Mouse (Mus musculus): Measurements from ENCODE around the gene Rhof. TPM values are rescaled to one million over a fixed set of nuclear protein-coding genes. Genes with fewer than 3 reads are reported as not detected.

Gene Rhof
- polyA plus RNA-seq, 2 experiments, result 1.8 to 2.5 TPM

DNA sequence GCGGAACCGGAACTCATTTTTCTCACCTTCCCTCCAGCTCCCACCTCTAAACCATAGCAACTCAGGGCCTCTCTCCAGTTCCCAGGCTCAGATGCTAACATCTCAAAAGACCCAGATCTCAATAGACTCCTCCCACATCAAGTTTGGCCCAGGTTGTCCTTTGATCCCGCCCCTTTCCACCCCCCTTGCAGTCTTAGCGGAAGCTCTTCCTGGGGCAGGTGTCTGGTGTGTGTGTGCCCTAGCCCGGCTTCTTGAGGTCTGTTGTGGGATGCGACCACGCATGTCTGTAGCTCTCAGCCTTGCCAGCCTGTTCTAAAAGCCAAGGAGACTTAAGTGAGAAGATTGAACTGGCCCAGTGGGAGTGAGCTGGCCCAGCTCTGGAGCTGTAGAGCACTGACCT, 18.1 kb upstream of the Rhof start:
- Histone ChIP-seq H3K9me3 (ENCODE audit: control insufficient read depth, low read length) (no peaks in the 10 kb centered on the region), H3K4me3 (ENCODE audit: insufficient read depth in 1 of 2, low read depth in 2 of 2, low read length in 2 of 2) (peak overlapping the region; percentile 55 to 71; a peak in 3 of 4 replicates), H3K36me3 (replicated peaks; ENCODE audit: control insufficient read depth, insufficient read depth, low read depth) (peaks cover 69% of the 10 kb centered on the region), H3K4me2 (ENCODE audit: low read depth) (peak overlapping the region; percentile 88), H3K9ac (replicated peaks) (peak overlapping the region; percentile 59), H3K27me3 (ENCODE audit: control insufficient read depth, insufficient read depth, low read length) (no peaks in the 10 kb centered on the region), H3K27ac (peak overlapping the region; percentile 56), H3K4me1 (replicated peaks; ENCODE audit: control insufficient read depth in 2 of 2, insufficient read depth in 2 of 2, low read length in 1 of 2) (peaks cover 15 to 24% of the 10 kb centered on the region in 2 experiments)
- WGBS (ENCODE audit: insufficient replicate concordance), result 22% methylated on average over 7 of the region's 7 CpGs
- ATAC-seq (ENCODE audit: insufficient read depth), result no peak
- TF ChIP-seq EP300 (IDR thresholded peaks at IDR 0.05; ENCODE audit: low read depth) (no peak), CTCF (IDR thresholded peaks at IDR 0.05; ENCODE audit: low read depth) (no peak)
- no peak for DNase-seq (ENCODE audit: low read depth in 3 of 3, low spot score in 3 of 3)

DNA sequence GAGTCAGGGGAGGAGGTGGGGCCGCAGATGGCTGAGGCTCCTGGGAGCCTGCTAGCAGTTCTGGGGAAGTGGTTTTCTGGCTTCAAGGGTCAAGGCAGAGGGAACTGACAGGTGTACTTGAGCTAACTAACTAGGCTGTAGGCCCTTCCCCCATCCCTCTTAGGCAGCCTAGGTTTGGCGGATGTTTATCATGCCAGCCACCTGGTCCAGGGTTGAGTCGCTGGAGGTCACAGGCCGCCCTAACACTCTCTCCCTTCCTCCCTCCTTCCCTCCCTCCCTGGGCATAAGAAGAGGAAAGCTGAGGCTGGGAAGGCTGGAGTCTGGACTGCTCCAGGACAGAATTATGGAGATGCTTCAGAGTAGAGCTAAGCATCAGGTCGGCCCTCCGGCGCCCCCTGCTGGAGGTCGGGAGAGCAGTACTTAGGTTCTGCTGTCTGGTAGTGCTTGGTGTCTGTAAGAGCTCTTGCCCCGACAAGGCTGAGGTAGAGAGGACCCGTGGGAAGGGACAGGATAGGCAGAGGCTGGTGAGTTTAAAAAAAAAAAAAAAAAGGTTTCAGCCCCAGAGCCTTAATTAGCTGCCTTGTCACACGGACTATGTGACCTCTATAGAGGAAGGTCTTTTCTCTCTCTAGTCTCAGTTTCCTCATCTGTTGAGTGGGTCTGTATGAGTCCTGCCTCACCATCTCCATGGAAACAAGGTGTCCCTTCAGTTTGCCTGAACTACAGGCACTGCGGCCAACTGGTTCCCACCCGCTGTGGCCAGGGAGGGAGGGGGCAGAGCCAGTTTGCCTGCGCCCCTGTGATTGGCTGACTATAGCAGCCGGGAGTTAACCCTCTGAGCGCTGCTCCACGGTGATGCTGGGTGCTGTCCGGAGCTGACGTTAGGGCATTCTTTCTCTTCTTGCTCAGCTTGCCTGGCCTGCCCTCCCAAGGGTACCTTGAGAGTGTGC, 17.2 kb upstream of the Rhof start:
- peak; percentile 83 for ATAC-seq (ENCODE audit: insufficient read depth)
- H3K4me1 ChIP-seq (replicated peaks; ENCODE audit: control insufficient read depth in 2 of 2, insufficient read depth in 2 of 2, low read length in 1 of 2), result peaks cover 18 to 31% of the 10 kb centered on the region in 2 experiments

DNA sequence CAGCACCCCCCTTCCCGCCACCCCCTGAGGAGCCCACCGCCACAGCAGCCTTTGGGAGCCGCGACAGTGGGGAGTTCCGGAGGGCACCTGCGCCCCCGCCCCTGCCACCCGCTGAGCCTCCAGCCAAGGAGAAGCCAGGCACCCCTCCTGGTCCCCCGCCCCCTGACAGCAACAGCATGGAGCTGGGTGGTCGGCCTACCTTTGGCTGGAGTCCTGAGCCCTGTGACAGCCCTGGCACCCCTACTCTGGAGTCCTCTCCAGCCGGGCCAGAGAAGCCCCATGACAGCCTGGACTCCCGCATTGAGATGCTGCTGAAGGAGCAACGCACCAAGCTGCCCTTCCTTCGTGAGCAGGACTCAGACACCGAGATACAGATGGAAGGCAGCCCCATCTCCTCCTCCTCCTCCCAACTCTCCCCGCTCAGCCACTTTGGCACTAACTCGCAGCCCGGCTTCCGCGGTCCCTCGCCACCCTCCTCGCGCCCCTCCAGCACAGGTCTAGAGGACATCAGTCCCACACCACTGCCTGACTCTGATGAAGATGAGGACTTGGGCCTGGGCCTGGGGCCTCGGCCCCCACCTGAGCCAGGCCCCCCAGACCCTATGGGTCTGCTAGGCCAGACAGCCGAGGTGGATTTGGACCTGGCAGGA, 15.7 kb upstream of the Rhof start:
- peaks cover 58% of the 10 kb centered on the region for H3K36me3 ChIP-seq (replicated peaks; ENCODE audit: control insufficient read depth, insufficient read depth, low read depth)
- no peak for DNase-seq (ENCODE audit: low read depth in 3 of 3, low spot score in 3 of 3)
- no peak overlapping the region for H3K4me2 ChIP-seq (ENCODE audit: low read depth)
- H3K9ac ChIP-seq (replicated peaks), result no peak overlapping the region
- H3K27ac ChIP-seq, result no peak overlapping the region
- H3K27me3 ChIP-seq (ENCODE audit: control insufficient read depth, insufficient read depth, low read length), result no peaks in the 10 kb centered on the region
- ATAC-seq (ENCODE audit: insufficient read depth), result no peak
- H3K9me3 ChIP-seq (ENCODE audit: control insufficient read depth, low read length), result no peaks in the 10 kb centered on the region
- TF ChIP-seq CTCF (IDR thresholded peaks at IDR 0.05; ENCODE audit: low read depth), result no peak
- no peak for TF ChIP-seq EP300 (IDR thresholded peaks at IDR 0.05; ENCODE audit: low read depth)
- H3K4me3 ChIP-seq (ENCODE audit: insufficient read depth in 1 of 2, low read depth in 2 of 2, low read length in 2 of 2), result no peak overlapping the region
- WGBS (ENCODE audit: insufficient replicate concordance), result 85% methylated on average over 25 of the region's 25 CpGs
- H3K4me1 ChIP-seq (replicated peaks; ENCODE audit: control insufficient read depth in 2 of 2, insufficient read depth in 2 of 2, low read length in 1 of 2), result peaks cover 25 to 38% of the 10 kb centered on the region in 2 experiments

More for the DNA sequence above, 17.2 kb upstream of the Rhof start:
- no peaks in the 10 kb centered on the region for H3K9me3 ChIP-seq (ENCODE audit: control insufficient read depth, low read length)
- peaks cover 71% of the 10 kb centered on the region for H3K36me3 ChIP-seq (replicated peaks; ENCODE audit: control insufficient read depth, insufficient read depth, low read depth)
- H3K9ac ChIP-seq (replicated peaks), result peak overlapping the region; percentile 59
- 6% methylated on average over 19 of the region's 19 CpGs for whole genome bisulfite sequencing (ENCODE audit: insufficient replicate concordance)
- peak overlapping the region; percentile 88 for H3K4me2 ChIP-seq (ENCODE audit: low read depth)
- TF ChIP-seq CTCF (IDR thresholded peaks at IDR 0.05; ENCODE audit: low read depth), result peak; percentile 97
- peak; percentile 62 for TF ChIP-seq EP300 (IDR thresholded peaks at IDR 0.05; ENCODE audit: low read depth)
- peak; percentile 72 to 82 (median 73) for DNase-seq (ENCODE audit: low read depth in 3 of 3, low spot score in 3 of 3)
- H3K27me3 ChIP-seq (ENCODE audit: control insufficient read depth, insufficient read depth, low read length), result no peaks in the 10 kb centered on the region
- peak overlapping the region; percentile 56 for H3K27ac ChIP-seq
- peak overlapping the region; percentile 55 to 71 for H3K4me3 ChIP-seq (ENCODE audit: insufficient read depth in 1 of 2, low read depth in 2 of 2, low read length in 2 of 2)

DNA sequence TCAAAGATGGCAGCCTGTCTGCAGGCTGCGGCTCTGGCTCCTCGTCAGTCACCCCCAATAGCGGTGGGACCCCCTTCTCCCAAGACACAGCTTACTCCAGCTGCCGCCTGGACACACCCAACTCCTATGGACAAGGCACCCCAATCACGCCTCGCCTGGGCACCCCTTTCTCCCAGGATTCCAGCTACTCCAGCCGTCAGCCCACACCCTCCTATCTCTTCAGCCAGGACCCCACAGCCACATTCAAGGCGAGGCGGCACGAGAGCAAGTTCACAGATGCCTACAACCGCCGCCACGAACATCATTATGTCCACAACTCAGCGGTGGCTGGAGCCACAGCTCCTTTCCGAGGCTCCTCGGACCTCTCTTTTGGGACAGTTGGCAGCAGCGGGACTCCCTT, 15.1 kb upstream of the Rhof start:
- Histone ChIP-seq H3K4me1 (replicated peaks; ENCODE audit: control insufficient read depth in 2 of 2, insufficient read depth in 2 of 2, low read length in 1 of 2) (peaks cover 25 to 38% of the 10 kb centered on the region in 2 experiments), H3K9ac (replicated peaks) (no peak overlapping the region), H3K9me3 (ENCODE audit: control insufficient read depth, low read length) (no peaks in the 10 kb centered on the region), H3K27me3 (ENCODE audit: control insufficient read depth, insufficient read depth, low read length) (no peaks in the 10 kb centered on the region), H3K36me3 (replicated peaks; ENCODE audit: control insufficient read depth, insufficient read depth, low read depth) (peaks cover 52% of the 10 kb centered on the region), H3K4me3 (ENCODE audit: insufficient read depth in 1 of 2, low read depth in 2 of 2, low read length in 2 of 2) (no peak overlapping the region), H3K4me2 (ENCODE audit: low read depth) (no peak overlapping the region), H3K27ac (no peak overlapping the region)
- DNase-seq (ENCODE audit: low read depth in 3 of 3, low spot score in 3 of 3) (no peak), ATAC-seq (ENCODE audit: insufficient read depth) (no peak)
- TF ChIP-seq EP300 (IDR thresholded peaks at IDR 0.05; ENCODE audit: low read depth), result no peak
- TF ChIP-seq CTCF (IDR thresholded peaks at IDR 0.05; ENCODE audit: low read depth), result no peak
- 74% methylated on average over 17 of the region's 17 CpGs for WGBS (ENCODE audit: insufficient replicate concordance)

DNA sequence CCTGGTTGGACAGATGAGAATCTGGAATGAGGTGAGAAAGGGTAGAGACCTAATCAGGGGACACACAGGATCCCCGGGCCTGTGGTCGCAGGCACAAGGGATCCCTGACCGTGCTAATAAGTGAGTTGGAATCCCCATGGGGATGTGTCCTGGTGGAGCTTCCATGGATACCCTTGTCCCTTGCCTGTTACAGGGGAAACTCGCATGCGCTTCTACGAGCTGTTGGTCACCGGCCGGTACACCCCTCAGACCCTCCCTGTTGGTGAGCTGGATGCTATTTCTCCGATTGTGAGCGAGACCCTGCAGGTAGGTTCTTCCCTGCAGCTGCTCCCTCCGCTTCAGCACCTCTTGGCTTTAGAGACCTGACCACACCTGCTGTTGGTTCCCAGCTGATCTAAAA, 13.9 kb upstream of the Rhof start:
- 90% methylated on average over 11 of the region's 11 CpGs for WGBS (ENCODE audit: insufficient replicate concordance)
- no peak for TF ChIP-seq CTCF (IDR thresholded peaks at IDR 0.05; ENCODE audit: low read depth)
- no peak for TF ChIP-seq EP300 (IDR thresholded peaks at IDR 0.05; ENCODE audit: low read depth)
- DNase-seq (ENCODE audit: low read depth in 3 of 3, low spot score in 3 of 3) (no peak), ATAC-seq (ENCODE audit: insufficient read depth) (no peak)
- Histone ChIP-seq H3K9ac (replicated peaks) (no peak overlapping the region), H3K27me3 (ENCODE audit: control insufficient read depth, insufficient read depth, low read length) (no peaks in the 10 kb centered on the region), H3K27ac (no peak overlapping the region), H3K4me2 (ENCODE audit: low read depth) (no peak overlapping the region), H3K4me3 (ENCODE audit: insufficient read depth in 1 of 2, low read depth in 2 of 2, low read length in 2 of 2) (no peak overlapping the region), H3K9me3 (ENCODE audit: control insufficient read depth, low read length) (no peaks in the 10 kb centered on the region), H3K4me1 (replicated peaks; ENCODE audit: control insufficient read depth in 2 of 2, insufficient read depth in 2 of 2, low read length in 1 of 2) (peaks cover 25 to 38% of the 10 kb centered on the region in 2 experiments), H3K36me3 (replicated peaks; ENCODE audit: control insufficient read depth, insufficient read depth, low read depth) (peaks cover 41% of the 10 kb centered on the region)
